Mouse (Mus musculus) forebrain, embryonic 15.5 days (tissue): ENCODE measurements around the gene Cd300ld4. TPM values are rescaled to one million over a fixed set of nuclear protein-coding genes. Genes with fewer than 3 reads are reported as not detected.
"Not testable (repeated sequence)": the region's sequence is repeated elsewhere in the genome, so short reads cannot be mapped to it uniquely, and the experiment has no call there.

ENCODE experiments used
- ATAC-seq: fragments of 200-750 bp; cut with Nextera tagmentation; replicated peaks from 2 replicates; pipeline ENCODE4 v1.8.0; 2017; ENCODE audit warnings: mild to moderate bottlenecking, moderate TSS enrichment, moderate library complexity
- H3K27ac ChIP-seq: fragments of 300-500 bp; sonication (generic); replicated peaks from 2 replicates; pipeline ENCODE4 v1.5.1; 2015; ENCODE audit warnings: mild to moderate bottlenecking, inconsistent platforms
- H3K27me3 ChIP-seq: fragments of 300-500 bp; sonication (generic); 2 replicates; pipeline ENCODE4 v1.6.1; 2015; ENCODE audit warnings: inconsistent platforms
- H3K36me3 ChIP-seq: fragments of 300-500 bp; sonication (generic); 2 replicates; pipeline ENCODE4 v1.6.1; 2015; ENCODE audit warnings: mild to moderate bottlenecking, inconsistent platforms
- H3K4me1 ChIP-seq: fragments of 300-500 bp; sonication (generic); 2 replicates; pipeline ENCODE4 v1.6.1; 2015; ENCODE audit warnings: inconsistent platforms
- H3K4me2 ChIP-seq: fragments of 300-500 bp; sonication (generic); replicated peaks from 2 replicates; pipeline ENCODE4 v1.6.1; 2015; ENCODE audit warnings: mild to moderate bottlenecking, inconsistent platforms
- H3K4me3 ChIP-seq: fragments of 300-500 bp; sonication (generic); 2 replicates; pipeline ENCODE4 v1.5.1; 2015; ENCODE audit warnings: mild to moderate bottlenecking, inconsistent platforms
- H3K9ac ChIP-seq: fragments of 300-500 bp; sonication (generic); replicated peaks from 2 replicates; pipeline ENCODE4 v1.6.1; 2015; ENCODE audit warnings: mild to moderate bottlenecking, inconsistent platforms
- H3K9me3 ChIP-seq: fragments of 300-500 bp; sonication (generic); 2 replicates; pipeline ENCODE4 v1.6.1; 2016; ENCODE audit warnings: inconsistent platforms
- WGBS: fragments of 180-500 bp; shearing (Covaris S2); methylation state at CpG from one replicate; pipeline ENCODE4 v1.1.7; 2015; ENCODE audit warnings: mixed read lengths; 5-methylcytosine and 5-hydroxymethylcytosine counted together
- polyA plus RNA-seq: library from polyadenylated mRNA; unstranded; fragments of >200 nt; fragmentation: Nextera tagmentation; extraction: Ambion mirVana; gene quantifications from 2 replicates; pipeline ENCODE4 v1.2.1, GENCODE M21; 2015

The Cd300ld4 gene
- polyA plus RNA-seq, 1 experiment from 2014 or later = not detected

DNA sequence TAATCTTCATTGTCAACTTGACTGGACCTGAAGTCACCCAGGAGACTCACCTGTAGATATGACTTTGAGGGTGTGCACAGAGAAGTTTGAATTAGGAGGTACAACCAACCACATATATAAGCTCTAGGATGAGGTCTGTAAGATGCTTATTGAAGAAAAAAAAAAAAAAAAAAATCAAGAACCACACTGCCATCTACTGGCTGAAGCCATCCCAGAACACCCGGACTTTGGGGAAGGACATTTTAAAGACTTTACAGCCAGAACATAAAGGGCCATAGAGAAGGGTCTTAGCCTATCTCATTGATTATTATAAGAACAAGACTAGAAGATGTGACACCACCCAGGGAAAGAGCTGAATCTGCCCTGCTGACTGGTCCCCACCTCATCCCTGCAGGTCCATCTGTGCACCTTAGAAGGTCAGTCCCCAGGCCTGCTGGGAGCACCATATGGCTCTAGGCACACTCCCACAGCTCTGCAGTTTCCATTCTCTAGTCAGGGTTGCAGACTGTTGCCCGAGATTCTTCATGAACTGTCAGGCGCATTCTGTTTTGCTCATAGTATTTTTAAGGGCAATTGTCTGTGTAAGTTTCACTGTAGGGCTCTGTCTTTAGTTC lies 22.6 kb upstream of the Cd300ld4 start:
- no peaks in the 10 kb centered on the region for H3K4me1 ChIP-seq
- no peak overlapping the region for H3K9ac ChIP-seq
- H3K27me3 ChIP-seq = no peaks in the 10 kb centered on the region
- H3K9me3 ChIP-seq = no peaks in the 10 kb centered on the region
- no peak overlapping the region for H3K4me3 ChIP-seq
- no peak for ATAC-seq
- no peaks in the 10 kb centered on the region for H3K36me3 ChIP-seq
- 52% methylated on average over 3 of the region's 3 CpGs for WGBS
- no peak overlapping the region for H3K4me2 ChIP-seq
- H3K27ac ChIP-seq = no peak overlapping the region

DNA sequence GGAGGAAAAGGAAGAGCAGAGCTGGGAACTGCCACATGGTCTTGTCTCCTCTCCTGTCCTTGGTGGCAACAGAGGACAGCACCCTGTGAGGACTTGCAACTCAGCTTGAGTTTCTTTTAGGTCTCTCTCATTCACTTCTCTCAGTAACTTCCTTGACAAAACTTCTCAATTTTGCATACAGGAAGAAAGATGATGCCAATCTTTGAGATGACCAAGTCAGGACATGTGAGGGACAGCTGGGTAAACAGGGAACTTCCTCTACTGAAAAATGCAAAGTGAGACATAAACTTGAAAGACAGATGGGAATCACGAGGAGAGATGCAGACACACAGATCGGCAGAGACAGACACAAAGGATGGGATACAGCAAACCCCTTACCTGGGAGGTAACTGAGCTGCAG lies 21.4 kb upstream of the Cd300ld4 start, which contains the start of gene Cd300ld3:
TSS of gene Cd300ld3 (minus strand) at position 151 of the 400 bp plus-strand sequence.
- Histone ChIP-seq H3K4me1 (no peaks in the 10 kb centered on the region), H3K4me2 (no peak within 1 kb of the TSS)
- 85% methylated on average over 2 of the region's 2 CpGs for WGBS

DNA sequence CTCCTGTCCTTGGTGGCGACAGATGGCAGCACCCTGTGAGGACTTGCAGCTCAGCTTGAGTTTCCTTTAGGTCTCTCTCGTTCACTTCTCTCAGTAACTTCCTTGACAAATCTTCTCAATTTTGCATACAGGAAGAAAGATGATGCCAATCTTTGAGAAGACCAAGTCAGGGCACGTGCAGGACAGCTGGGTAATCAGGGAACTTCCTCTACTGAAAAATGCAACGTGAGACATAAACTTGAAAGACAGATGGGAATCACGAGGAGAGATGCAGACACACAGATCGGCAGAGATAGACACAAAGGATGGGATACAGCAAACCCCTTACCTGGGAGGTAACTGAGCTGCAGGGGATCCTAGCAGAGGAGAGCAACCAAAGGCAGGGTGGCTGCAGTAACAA lies 10.9 kb upstream of the Cd300ld4 start, which contains the start of gene Cd300ld5:
TSS of gene Cd300ld5 (minus strand) at position 101 of the 400 bp plus-strand sequence.
- H3K4me3 ChIP-seq, H3K36me3 ChIP-seq, H3K27ac ChIP-seq, H3K27me3 ChIP-seq, H3K4me2 ChIP-seq, H3K9ac ChIP-seq, H3K4me1 ChIP-seq, ATAC-seq, H3K9me3 ChIP-seq: not testable (repeated sequence)
- WGBS = no CpG with 5 or more reads among the region's 6 CpGs

More for the DNA sequence above, 21.4 kb upstream of the Cd300ld4 start, which contains the start of gene Cd300ld3:
- ATAC-seq = no peak
- Histone ChIP-seq H3K4me3 (no peak within 1 kb of the TSS), H3K9me3 (no peaks in the 10 kb centered on the region), H3K27me3 (no peaks in the 10 kb centered on the region), H3K27ac (no peak within 1 kb of the TSS), H3K36me3 (no peaks in the 10 kb centered on the region), H3K9ac (no peak within 1 kb of the TSS)

DNA sequence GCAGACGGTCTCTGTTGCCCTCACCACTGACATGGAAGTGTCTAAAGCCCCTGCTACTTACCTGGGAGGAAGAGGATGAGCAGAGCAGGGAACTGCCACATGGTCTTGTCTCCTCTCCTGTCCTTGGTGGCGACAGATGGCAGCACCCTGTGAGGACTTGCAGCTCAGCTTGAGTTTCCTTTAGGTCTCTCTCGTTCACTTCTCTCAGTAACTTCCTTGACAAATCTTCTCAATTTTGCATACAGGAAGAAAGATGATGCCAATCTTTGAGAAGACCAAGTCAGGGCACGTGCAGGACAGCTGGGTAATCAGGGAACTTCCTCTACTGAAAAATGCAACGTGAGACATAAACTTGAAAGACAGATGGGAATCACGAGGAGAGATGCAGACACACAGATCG lies 10.7 kb downstream of the Cd300ld4 start, which contains the start of gene Cd300ld2:
TSS of gene Cd300ld2 (minus strand) at position 101 of the 400 bp plus-strand sequence.
- not testable (repeated sequence) for ATAC-seq

DNA sequence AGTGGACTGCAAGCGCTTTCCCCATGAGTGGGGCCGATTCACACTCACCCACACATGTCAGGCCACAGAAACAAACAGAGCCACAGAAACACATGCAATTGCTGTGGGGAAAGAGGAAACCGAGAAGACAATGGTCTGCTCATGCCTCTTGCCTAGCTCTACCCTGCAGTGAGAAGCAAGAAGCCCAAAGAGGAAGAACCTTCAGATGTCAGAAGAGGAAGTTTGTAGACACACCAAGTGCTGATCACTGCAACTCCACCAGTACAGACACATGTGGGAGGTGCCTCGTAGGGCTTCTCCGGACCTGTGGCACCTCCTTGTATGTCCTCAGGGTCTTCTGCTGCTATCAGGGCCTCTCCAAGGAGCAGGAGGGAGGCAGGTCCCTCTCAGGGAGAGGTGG lies 22.7 kb downstream of the Cd300ld4 start:
- no peaks in the 10 kb centered on the region for H3K9me3 ChIP-seq
- H3K4me1 ChIP-seq = no peaks in the 10 kb centered on the region
- no peak overlapping the region for H3K4me3 ChIP-seq
- H3K27ac ChIP-seq = no peak overlapping the region
- no peaks in the 10 kb centered on the region for H3K36me3 ChIP-seq
- WGBS = 88% methylated on average over 5 of the region's 5 CpGs
- ATAC-seq = no peak
- H3K9ac ChIP-seq = no peak overlapping the region
- H3K27me3 ChIP-seq = no peaks in the 10 kb centered on the region
- H3K4me2 ChIP-seq = no peak overlapping the region

More for the DNA sequence above, 10.7 kb downstream of the Cd300ld4 start, which contains the start of gene Cd300ld2:
- H3K4me3 ChIP-seq, H3K9me3 ChIP-seq, H3K4me2 ChIP-seq, H3K9ac ChIP-seq, H3K27me3 ChIP-seq, H3K27ac ChIP-seq, H3K36me3 ChIP-seq, H3K4me1 ChIP-seq: not testable (repeated sequence)
- WGBS = no CpG with 5 or more reads among the region's 7 CpGs

DNA sequence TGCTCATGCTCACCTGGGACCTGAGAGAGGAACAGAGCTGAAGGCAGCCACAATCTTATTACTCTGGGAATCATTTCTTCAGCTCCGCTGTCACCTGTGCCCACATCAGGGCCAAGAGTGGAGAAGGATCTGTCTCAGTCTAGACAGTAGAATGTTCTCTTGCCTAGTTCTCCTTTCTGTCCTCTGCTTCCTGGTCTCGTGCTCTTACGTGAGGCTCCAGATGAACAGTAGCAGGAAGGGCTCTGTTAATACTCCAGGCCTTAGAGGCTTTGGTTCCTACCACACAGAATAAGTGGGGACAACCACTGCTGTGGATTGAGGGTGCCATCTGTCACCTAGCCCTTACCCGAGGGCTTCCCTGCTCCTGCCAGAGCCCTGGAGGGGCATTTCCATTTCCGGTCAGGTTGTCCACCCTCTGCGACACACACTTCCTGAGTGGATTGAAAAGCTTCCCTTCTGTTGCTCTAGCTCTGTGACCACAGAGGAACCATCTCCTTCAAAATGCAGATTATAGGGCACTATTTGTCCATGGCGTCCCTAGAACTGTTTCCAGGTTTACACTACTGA lies 25.3 kb downstream of the Cd300ld4 start, which contains the start of gene Cd300c2:
TSS of gene Cd300c2 (minus strand) at position 407 of the 567 bp plus-strand sequence.
- ATAC-seq = no peak
- WGBS = 89% methylated on average over 7 of the region's 7 CpGs
- Histone ChIP-seq H3K9me3 (no peaks in the 10 kb centered on the region), H3K36me3 (no peaks in the 10 kb centered on the region), H3K27me3 (no peaks in the 10 kb centered on the region), H3K4me2 (no peak within 1 kb of the TSS), H3K4me1 (no peaks in the 10 kb centered on the region), H3K4me3 (no peak within 1 kb of the TSS), H3K9ac (no peak within 1 kb of the TSS), H3K27ac (no peak within 1 kb of the TSS)

DNA sequence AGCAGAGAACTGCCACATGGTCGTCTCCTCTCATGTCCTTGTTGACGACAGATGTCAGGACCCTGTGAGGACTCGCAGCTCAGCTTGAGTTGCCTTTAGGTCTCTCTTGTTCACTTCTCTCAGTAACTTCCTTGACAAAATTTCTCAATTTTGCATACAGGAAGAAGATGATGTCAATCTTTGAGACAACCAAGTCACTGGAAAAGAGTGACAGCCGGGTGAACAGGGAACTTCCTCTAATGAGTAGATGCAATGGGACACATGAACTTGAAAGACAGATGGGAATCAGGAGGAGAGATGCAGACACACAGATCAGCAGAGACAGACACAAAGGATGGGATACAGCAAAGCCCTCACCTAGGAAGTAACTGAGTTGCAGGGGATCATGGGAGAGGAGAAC lies 37.0 kb downstream of the Cd300ld4 start, which contains the start of gene Cd300ld:
TSS of gene Cd300ld (minus strand) at position 130 of the 400 bp plus-strand sequence.
- Histone ChIP-seq H3K9ac (no peak within 1 kb of the TSS), H3K27me3 (no peaks in the 10 kb centered on the region), H3K27ac (no peak within 1 kb of the TSS), H3K36me3 (no peaks in the 10 kb centered on the region), H3K4me1 (no peaks in the 10 kb centered on the region), H3K9me3 (no peaks in the 10 kb centered on the region), H3K4me3 (no peak within 1 kb of the TSS), H3K4me2 (no peak within 1 kb of the TSS)
- WGBS = 86% methylated on average over 4 of the region's 4 CpGs
- no peak for ATAC-seq

DNA sequence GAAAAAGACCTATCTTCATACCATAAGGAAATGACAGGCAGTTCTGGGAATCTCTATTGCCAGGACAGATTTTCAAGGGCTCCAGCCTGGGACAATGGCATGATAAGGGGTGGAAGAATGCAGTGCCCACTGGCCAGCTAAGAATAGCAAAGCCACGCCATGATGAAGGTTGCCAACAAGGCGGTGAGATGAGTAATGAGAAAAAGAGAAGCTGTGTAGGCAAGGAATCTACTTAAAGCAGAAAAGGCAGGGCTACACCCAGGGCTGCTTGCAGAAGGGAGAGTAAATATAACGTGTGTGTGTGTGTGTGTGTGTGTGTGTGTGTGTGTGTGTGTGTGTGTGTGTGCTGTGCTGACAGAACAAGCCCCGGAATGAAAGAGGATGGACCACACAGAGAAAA lies 44.9 kb downstream of the Cd300ld4 start:
- Histone ChIP-seq H3K9ac (no peak overlapping the region), H3K4me2 (no peak overlapping the region), H3K36me3 (no peaks in the 10 kb centered on the region), H3K9me3 (peaks cover 5% of the 10 kb centered on the region; the same call in 1 of the 2 replicates), H3K4me1 (no peaks in the 10 kb centered on the region), H3K27ac (no peak overlapping the region), H3K4me3 (no peak overlapping the region), H3K27me3 (no peaks in the 10 kb centered on the region)
- no peak for ATAC-seq
- 77% methylated on average over 4 of the region's 4 CpGs for WGBS

DNA sequence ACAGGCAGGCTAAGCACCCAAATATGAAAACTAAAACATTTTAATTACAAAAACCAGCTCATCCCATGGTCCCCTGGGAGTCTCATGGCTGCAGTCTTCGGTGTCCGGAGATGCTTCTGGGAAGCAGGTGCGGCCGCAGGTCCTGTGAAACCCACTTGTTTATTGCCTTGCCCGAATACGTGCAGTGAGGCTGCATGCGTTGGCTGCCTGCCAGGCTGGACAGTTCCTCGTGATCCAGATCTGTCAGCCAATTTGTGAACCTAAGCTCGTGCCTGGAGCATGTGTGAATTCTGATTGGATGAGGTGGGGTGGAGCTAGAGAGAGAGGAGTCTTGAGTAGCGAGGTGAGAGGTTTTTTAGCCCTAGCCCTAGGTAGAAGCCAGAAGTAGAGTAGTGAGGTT lies 54.1 kb downstream of the Cd300ld4 start:
- H3K9ac ChIP-seq = no peak overlapping the region
- 0 out of 2 replicates have a peak, but pooled peaks cover 7% of the 10 kb centered on the region for H3K9me3 ChIP-seq
- no peak overlapping the region for H3K4me3 ChIP-seq
- H3K36me3 ChIP-seq = no peaks in the 10 kb centered on the region
- WGBS = 77% methylated on average over 10 of the region's 10 CpGs
- H3K4me2 ChIP-seq = no peak overlapping the region
- H3K27ac ChIP-seq = no peak overlapping the region
- H3K4me1 ChIP-seq = no peaks in the 10 kb centered on the region
- no peak for ATAC-seq
- no peaks in the 10 kb centered on the region for H3K27me3 ChIP-seq

Other genes starting within 250 kb of the Cd300ld4 start
- gene Btbd17, start 231.1 kb downstream of the Cd300ld4 start, polyA plus RNA-seq = 26.4 and 29.7 TPM in 2 replicates
- not detected in 2 replicates for gene Gpr142, start 228.1 kb downstream of the Cd300ld4 start, polyA plus RNA-seq
- gene Gprc5c, start 175.9 kb downstream of the Cd300ld4 start, polyA plus RNA-seq = 6.0 and 6.2 TPM in 2 replicates
- 0.46 and 0.88 TPM in 2 replicates for gene Cd300a, start 137.0 kb downstream of the Cd300ld4 start, polyA plus RNA-seq
- gene Cd300lb, start 92.6 kb downstream of the Cd300ld4 start, polyA plus RNA-seq = 0.20 TPM in 1 of 2 replicates, not detected in the other
- gene Cd300c, start 57.9 kb downstream of the Cd300ld4 start, polyA plus RNA-seq = not detected in 2 replicates
- 0.08 TPM in 1 of 2 replicates, not detected in the other for gene Cd300ld, start 37.1 kb downstream of the Cd300ld4 start, polyA plus RNA-seq
- 1.2 and 1.6 TPM in 2 replicates for gene Cd300c2, start 25.1 kb downstream of the Cd300ld4 start, polyA plus RNA-seq
- not detected in 2 replicates for gene Cd300ld2, start 10.8 kb downstream of the Cd300ld4 start, polyA plus RNA-seq
- gene Cd300ld5, start 10.8 kb upstream of the Cd300ld4 start, polyA plus RNA-seq = not detected in 2 replicates
- gene Cd300ld3, start 21.4 kb upstream of the Cd300ld4 start, polyA plus RNA-seq = not detected in 2 replicates
- 0.09 TPM in 1 of 2 replicates, not detected in the other for gene Cd300e, start 35.2 kb upstream of the Cd300ld4 start, polyA plus RNA-seq
- gene Rab37, start 64.4 kb upstream of the Cd300ld4 start, polyA plus RNA-seq = 0.80 and 1.0 TPM in 2 replicates
- 0.10 TPM in 1 of 2 replicates, not detected in the other for gene Cd300lf, start 107.0 kb upstream of the Cd300ld4 start, polyA plus RNA-seq
- 45.8 and 50.5 TPM in 2 replicates for gene Slc9a3r1, start 136.3 kb upstream of the Cd300ld4 start, polyA plus RNA-seq
- 10.8 and 12.4 TPM in 2 replicates for gene Tmem104, start 160.5 kb upstream of the Cd300ld4 start, polyA plus RNA-seq
- gene Nat9, start 160.8 kb upstream of the Cd300ld4 start, polyA plus RNA-seq = 19.0 and 24.1 TPM in 2 replicates
- gene Grin2c, start 240.2 kb upstream of the Cd300ld4 start, polyA plus RNA-seq = 0.22 and 0.23 TPM in 2 replicates